Mouse (Mus musculus): Measurements from ENCODE around the gene Tspan9. TPM values are rescaled to one million over a fixed set of nuclear protein-coding genes. Genes with fewer than 3 reads are reported as not detected.

The Tspan9 gene
- polyA plus RNA-seq, 1 experiment from 2014 or later: 127 TPM

- 0 out of 2 replicates have a peak, but pooled peaks cover 5% of the 10 kb centered on the region for H3K36me3 ChIP-seq
- H3K27ac ChIP-seq (replicated peaks): peak overlapping the region; percentile 91
- ATAC-seq (ENCODE audit: extremely low read depth, insufficient number of reproducible peaks, low FRiP score, low TSS enrichment): peak; percentile 48
- H3K9ac ChIP-seq: peak overlapping the region; percentile 62
- peaks cover 74% of the 10 kb centered on the region for H3K4me1 ChIP-seq
- H3K4me3 ChIP-seq: no peak overlapping the region
- WGBS: 20% methylated on average over 6 of the region's 6 CpGs
- no peak overlapping the region; the same call in 1 of the 2 replicates for H3K4me2 ChIP-seq
- H3K9me3 ChIP-seq: 0 out of 2 replicates have a peak, but pooled peaks cover 3% of the 10 kb centered on the region
- no peaks in the 10 kb centered on the region for H3K27me3 ChIP-seq (replicated peaks)
Observed at GRCm38 (mm10) chr6:128102296-128102999, 40.9 kb downstream of the Tspan9 start.

- Histone ChIP-seq H3K27me3 (replicated peaks) (no peaks in the 10 kb centered on the region), H3K4me1 (peaks cover 66% of the 10 kb centered on the region), H3K4me3 (no peak overlapping the region), H3K9me3 (0 out of 2 replicates have a peak, but pooled peaks cover 3% of the 10 kb centered on the region), H3K9ac (no peak overlapping the region), H3K27ac (replicated peaks) (peak overlapping the region; percentile 73), H3K4me2 (no peak overlapping the region), H3K36me3 (0 out of 2 replicates have a peak, but pooled peaks cover 5% of the 10 kb centered on the region)
- ATAC-seq (ENCODE audit: extremely low read depth, insufficient number of reproducible peaks, low FRiP score, low TSS enrichment): no peak
- WGBS: 77% methylated on average over 5 of the region's 5 CpGs
Observed at GRCm38 (mm10) chr6:128099871-128100270, 43.5 kb downstream of the Tspan9 start.

- Histone ChIP-seq H3K4me1 (peaks cover 61% of the 10 kb centered on the region), H3K36me3 (0 out of 2 replicates have a peak, but pooled peaks cover 5% of the 10 kb centered on the region), H3K4me3 (no peak overlapping the region), H3K9ac (peak overlapping the region; percentile 61; the same call in 1 of the 2 replicates), H3K27ac (replicated peaks) (peak overlapping the region; percentile 73), H3K27me3 (replicated peaks) (no peaks in the 10 kb centered on the region), H3K9me3 (0 out of 2 replicates have a peak, but pooled peaks cover 3% of the 10 kb centered on the region), H3K4me2 (no peak overlapping the region)
- no peak for ATAC-seq (ENCODE audit: extremely low read depth, insufficient number of reproducible peaks, low FRiP score, low TSS enrichment)
- 44% methylated on average over 9 of the region's 9 CpGs for WGBS
Observed at GRCm38 (mm10) chr6:128099190-128099589, 44.2 kb downstream of the Tspan9 start.

GRCm38 (mm10) chr6:128096521-128096920 is 46.9 kb downstream of the Tspan9 start:
- no peak overlapping the region for H3K4me3 ChIP-seq
- no peak overlapping the region for H3K27ac ChIP-seq (replicated peaks)
- H3K4me1 ChIP-seq: peaks cover 62% of the 10 kb centered on the region

GRCm38 (mm10) chr6:128095906-128096305 is 47.5 kb downstream of the Tspan9 start:
- WGBS: 46% methylated on average over 8 of the region's 8 CpGs
- Histone ChIP-seq H3K36me3 (0 out of 2 replicates have a peak, but pooled peaks cover 5% of the 10 kb centered on the region), H3K4me3 (no peak overlapping the region), H3K27me3 (replicated peaks) (no peaks in the 10 kb centered on the region), H3K4me1 (peaks cover 68% of the 10 kb centered on the region), H3K9ac (peak overlapping the region; percentile 21; the same call in 1 of the 2 replicates), H3K9me3 (0 out of 2 replicates have a peak, but pooled peaks cover 3% of the 10 kb centered on the region), H3K27ac (replicated peaks) (0 out of 2 replicates have a peak overlapping the region, but pooled peaks have one; percentile 20), H3K4me2 (no peak overlapping the region)
- ATAC-seq (ENCODE audit: extremely low read depth, insufficient number of reproducible peaks, low FRiP score, low TSS enrichment): no peak

More at GRCm38 (mm10) chr6:128096521-128096920, 46.9 kb downstream of the Tspan9 start:
- Histone ChIP-seq H3K27me3 (replicated peaks) (no peaks in the 10 kb centered on the region), H3K4me2 (no peak overlapping the region), H3K9me3 (0 out of 2 replicates have a peak, but pooled peaks cover 3% of the 10 kb centered on the region), H3K36me3 (0 out of 2 replicates have a peak, but pooled peaks cover 5% of the 10 kb centered on the region), H3K9ac (peak overlapping the region; percentile 21; the same call in 1 of the 2 replicates)
- 76% methylated on average over 7 of the region's 7 CpGs for WGBS
- no peak for ATAC-seq (ENCODE audit: extremely low read depth, insufficient number of reproducible peaks, low FRiP score, low TSS enrichment)

- Histone ChIP-seq H3K4me3 (no peak overlapping the region), H3K27ac (replicated peaks) (no peak overlapping the region), H3K27me3 (replicated peaks) (no peaks in the 10 kb centered on the region), H3K9ac (no peak overlapping the region), H3K4me1 (peaks cover 76% of the 10 kb centered on the region), H3K4me2 (no peak overlapping the region), H3K9me3 (0 out of 2 replicates have a peak, but pooled peaks cover 3% of the 10 kb centered on the region), H3K36me3 (0 out of 2 replicates have a peak, but pooled peaks cover 4% of the 10 kb centered on the region)
- ATAC-seq (ENCODE audit: extremely low read depth, insufficient number of reproducible peaks, low FRiP score, low TSS enrichment): no peak
- WGBS: 88% methylated on average over 10 of the region's 10 CpGs
Observed at GRCm38 (mm10) chr6:128095131-128095530, 48.3 kb downstream of the Tspan9 start.

GRCm38 (mm10) chr6:128093856-128094628 is 49.4 kb downstream of the Tspan9 start:
- Histone ChIP-seq H3K36me3 (no peaks in the 10 kb centered on the region), H3K9me3 (no peaks in the 10 kb centered on the region), H3K4me1 (peaks cover 77% of the 10 kb centered on the region), H3K4me2 (no peak overlapping the region), H3K27me3 (replicated peaks) (no peaks in the 10 kb centered on the region), H3K9ac (0 out of 2 replicates have a peak overlapping the region, but pooled peaks have one; percentile 29), H3K4me3 (no peak overlapping the region), H3K27ac (replicated peaks) (peak overlapping the region; percentile 92)
- 76% methylated on average over 15 of the region's 15 CpGs for WGBS
- ATAC-seq (ENCODE audit: extremely low read depth, insufficient number of reproducible peaks, low FRiP score, low TSS enrichment): no peak

GRCm38 (mm10) chr6:128092621-128093020 is 50.8 kb downstream of the Tspan9 start:
- no peak for ATAC-seq (ENCODE audit: extremely low read depth, insufficient number of reproducible peaks, low FRiP score, low TSS enrichment)
- Histone ChIP-seq H3K36me3 (no peaks in the 10 kb centered on the region), H3K27me3 (replicated peaks) (no peaks in the 10 kb centered on the region), H3K4me2 (no peak overlapping the region), H3K9ac (peak overlapping the region; percentile 38), H3K4me3 (no peak overlapping the region), H3K27ac (replicated peaks) (peak overlapping the region; percentile 92), H3K4me1 (peaks cover 85% of the 10 kb centered on the region), H3K9me3 (no peaks in the 10 kb centered on the region)
- 46% methylated on average over 5 of the region's 5 CpGs for WGBS

GRCm38 (mm10) chr6:128091833-128092166 is 51.6 kb downstream of the Tspan9 start:
- Histone ChIP-seq H3K27ac (replicated peaks) (peak overlapping the region; percentile 92), H3K4me2 (no peak overlapping the region), H3K27me3 (replicated peaks) (no peaks in the 10 kb centered on the region), H3K4me3 (no peak overlapping the region), H3K4me1 (peaks cover 88% of the 10 kb centered on the region), H3K9ac (peak overlapping the region; percentile 3), H3K9me3 (no peaks in the 10 kb centered on the region), H3K36me3 (no peaks in the 10 kb centered on the region)
- 67% methylated on average over 4 of the region's 4 CpGs for WGBS
- no peak for ATAC-seq (ENCODE audit: extremely low read depth, insufficient number of reproducible peaks, low FRiP score, low TSS enrichment)

- 28% methylated on average over 6 of the region's 6 CpGs for WGBS
- H3K27ac ChIP-seq (replicated peaks): peak overlapping the region; percentile 92
- H3K9ac ChIP-seq: peak overlapping the region; percentile 67
- H3K9me3 ChIP-seq: no peaks in the 10 kb centered on the region
- H3K4me1 ChIP-seq: peaks cover 86% of the 10 kb centered on the region
- H3K4me3 ChIP-seq: no peak overlapping the region
- no peaks in the 10 kb centered on the region for H3K36me3 ChIP-seq
- no peaks in the 10 kb centered on the region for H3K27me3 ChIP-seq (replicated peaks)
- no peak for ATAC-seq (ENCODE audit: extremely low read depth, insufficient number of reproducible peaks, low FRiP score, low TSS enrichment)
- H3K4me2 ChIP-seq: no peak overlapping the region
Observed at GRCm38 (mm10) chr6:128090985-128091832, 52.2 kb downstream of the Tspan9 start.

Measured in heart, embryonic 13.5 days (tissue).